Mouse (Mus musculus) gastrocnemius, adult 2 months (tissue): ENCODE data around the gene Bicdl1. TPM values are rescaled to one million over a fixed set of nuclear protein-coding genes. Genes with fewer than 3 reads are reported as not detected.
A peak's percentile ranks its signal among the peaks of the same experiment; 100 is the strongest.

Experiments
- DNase-seq: peaks from one replicate; pipeline ENCODE4 v3.0.0; 2022
- H3K27ac ChIP-seq: fragments of 200-600 bp; 2 replicates; pipeline ENCODE4 v1.8.1; 2022; ENCODE audit warnings: mild to moderate bottlenecking
- H3K4me3 ChIP-seq: fragments of 200-600 bp; 2 replicates; pipeline ENCODE4 v1.8.1; 2022; ENCODE audit warnings: mild to moderate bottlenecking, moderate library complexity
- CTCF ChIP-seq: fragments of 200-600 bp; IDR thresholded peaks from 2 replicates; pipeline ENCODE4 v1.8.1; 2022; ENCODE audit warnings: antibody characterized with exemption, mild to moderate bottlenecking, moderate library complexity
- intact Hi-C: fragments of 180-260 bp; cut with DNase I; formaldehyde crosslinking; loops from one replicate; pipeline ENCODE4 v1.15.1; 2025
- microRNA-seq: library from miRNA; unstranded; fragments of <30 nt; microRNA quantifications from one replicate; pipeline ENCODE4 v1.2.0, GENCODE M21; 2021
- total RNA-seq, 2 experiments: library from RNA; stranded (reverse); gene quantifications; 2 replicates each; pipeline ENCODE4 v1.2.3; 2021

Gene Bicdl1
- total RNA-seq, 2 experiments from 2014 or later, result 2.3 to 2.4 TPM

DNA sequence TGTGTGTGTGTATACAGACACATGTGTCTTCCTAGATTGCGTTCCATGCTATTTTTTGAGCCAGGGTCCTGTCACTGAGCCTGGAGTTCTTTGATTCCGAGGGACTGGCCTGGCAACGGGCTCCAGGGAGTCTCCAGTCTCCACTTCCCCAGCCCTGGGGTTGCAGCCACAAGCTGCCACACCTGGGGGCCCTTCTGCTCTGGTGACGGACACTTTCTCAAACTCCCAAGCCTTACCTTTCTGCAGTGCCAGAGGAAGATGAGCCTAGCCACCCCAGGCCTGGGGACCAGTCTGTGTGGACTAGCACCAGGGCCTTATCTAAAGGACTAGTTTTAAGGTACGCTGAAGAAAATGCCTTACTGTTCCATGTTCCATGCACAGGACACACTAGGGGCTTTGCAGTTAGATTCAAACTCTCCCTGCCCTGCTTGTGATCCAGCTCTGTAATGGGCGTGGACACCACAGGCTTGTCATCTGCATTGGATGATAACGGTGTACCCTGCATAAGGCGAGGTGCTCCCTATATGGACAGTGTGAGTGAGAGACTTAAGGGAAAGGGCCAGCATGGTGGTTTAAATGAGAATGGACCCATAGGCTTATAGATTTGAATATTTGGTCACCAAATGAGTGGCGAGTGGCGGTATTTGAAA is 105.1 kb downstream of the Bicdl1 start:
- TF ChIP-seq CTCF, result no peak
- no peak overlapping the region for H3K4me3 ChIP-seq
- intact Hi-C loops, result no loop called here
- no peak overlapping the region for H3K27ac ChIP-seq
- DNase-seq, result no peak

DNA sequence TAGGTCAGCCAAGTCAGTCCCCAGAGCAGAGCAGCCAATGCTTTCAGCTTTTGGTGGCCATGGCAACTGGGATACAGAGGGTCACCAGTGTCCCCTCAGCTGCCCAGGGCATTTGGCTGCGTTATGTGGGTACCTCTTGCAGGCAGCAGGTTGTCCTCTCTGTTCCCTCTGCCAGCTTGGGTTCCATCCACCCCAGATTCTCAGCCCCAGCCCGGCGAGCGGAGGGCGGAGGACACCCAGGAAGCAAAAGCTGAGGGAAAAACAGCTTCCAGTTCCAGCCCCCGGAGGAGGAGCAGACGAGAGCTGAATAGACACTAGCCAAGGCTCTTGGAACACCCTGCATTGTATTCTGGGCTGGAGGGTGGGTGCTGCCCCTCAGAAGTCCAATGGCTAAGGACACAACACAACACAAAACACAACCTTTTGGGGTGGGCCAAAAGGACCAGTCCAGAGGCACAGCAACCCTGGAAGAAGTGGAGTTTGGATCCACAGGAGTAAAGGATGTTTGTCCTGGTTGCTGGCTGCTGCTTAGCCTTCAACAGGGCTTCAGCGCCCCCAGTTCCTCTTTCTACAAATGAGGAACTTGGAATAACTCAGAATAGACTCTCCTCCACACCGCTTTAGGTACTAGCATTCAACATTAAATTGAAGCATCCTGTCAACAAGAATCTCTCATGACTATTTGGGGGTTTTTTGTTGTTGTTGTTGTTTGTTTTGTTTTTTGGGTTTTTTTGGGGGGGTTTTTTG is 107.6 kb downstream of the Bicdl1 start:
- Histone ChIP-seq H3K27ac (peak overlapping the region; percentile 51), H3K4me3 (peak overlapping the region; percentile 46)
- DNase-seq, result peak; percentile 48
- intact Hi-C loops, result no loop called here
- TF ChIP-seq CTCF, result no peak

DNA sequence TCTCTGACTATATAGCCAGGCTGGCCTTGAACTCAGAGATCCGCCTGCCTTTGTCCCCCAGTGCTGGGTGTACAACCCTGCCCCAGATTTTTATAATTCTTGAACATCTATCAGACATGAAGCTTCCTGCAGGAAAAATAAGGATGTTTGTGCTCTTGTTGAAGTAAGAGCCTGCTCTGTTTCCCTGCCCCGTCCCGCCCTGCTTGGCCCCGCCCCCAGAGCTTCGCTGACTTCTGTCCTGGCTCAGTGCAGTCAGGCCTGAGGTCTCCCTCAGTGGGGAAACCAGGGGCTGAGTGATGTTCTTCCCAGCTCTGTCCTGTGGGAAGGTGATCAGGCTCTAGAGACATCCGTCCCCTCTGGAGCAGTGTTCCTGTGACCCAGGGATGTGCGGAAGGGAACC is 108.7 kb downstream of the Bicdl1 start:
- DNase-seq, result no peak
- Histone ChIP-seq H3K27ac (no peak overlapping the region), H3K4me3 (no peak overlapping the region)
- no peak for TF ChIP-seq CTCF
- intact Hi-C loops, result no loop called here

DNA sequence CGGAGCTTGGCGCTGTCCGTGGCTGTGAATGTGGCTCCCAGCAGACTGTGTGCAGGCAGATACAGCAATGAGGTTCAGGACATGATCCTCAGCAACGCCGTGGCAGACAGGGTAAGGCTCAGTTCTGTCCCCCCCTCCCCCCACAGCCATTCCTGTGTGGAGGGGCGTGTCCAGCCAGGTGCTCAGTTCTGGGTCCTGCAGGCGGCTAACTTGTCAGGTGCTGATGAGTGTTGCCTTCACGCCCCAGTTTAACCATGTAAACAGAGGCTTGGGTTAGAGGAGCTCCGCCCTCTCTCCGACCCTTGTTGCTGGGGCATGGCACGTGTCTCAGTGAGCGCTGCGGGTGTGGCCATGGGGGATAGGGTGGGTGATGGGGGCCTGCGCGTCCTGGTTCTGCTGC is 111.7 kb downstream of the Bicdl1 start:
- no peak for TF ChIP-seq CTCF
- no peak overlapping the region for H3K4me3 ChIP-seq
- intact Hi-C loops, result no loop called here
- peak; percentile 10 for DNase-seq
- no peak overlapping the region for H3K27ac ChIP-seq

DNA sequence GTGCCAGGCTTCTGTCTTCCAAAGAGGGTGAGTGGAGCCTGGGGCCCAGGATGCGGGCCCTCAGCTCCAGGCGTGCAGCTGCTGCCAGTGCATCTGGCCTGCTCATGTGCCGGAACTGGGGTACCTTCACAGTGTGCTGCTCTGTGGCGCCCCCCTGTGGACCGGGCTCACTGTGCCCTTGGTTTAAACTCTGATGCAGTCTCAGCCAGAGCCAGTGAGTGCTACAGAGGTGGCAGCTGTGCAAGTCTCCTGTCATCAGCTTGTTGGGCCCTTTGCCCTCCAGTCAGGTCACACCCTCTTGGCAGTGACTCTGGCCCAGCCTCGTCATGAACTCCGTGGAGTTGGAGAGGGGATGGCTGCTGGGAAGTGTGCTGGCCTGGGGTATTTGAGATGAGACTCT is 116.5 kb downstream of the Bicdl1 start:
- Histone ChIP-seq H3K27ac (no peak overlapping the region), H3K4me3 (no peak overlapping the region)
- DNase-seq, result peak; percentile 78
- intact Hi-C loops, result loop anchor here (5.0 kb wide), 1 partner anchor 43 kb away; no protein-coding TSS in a partner anchor
- TF ChIP-seq CTCF, result peak; percentile 64

DNA sequence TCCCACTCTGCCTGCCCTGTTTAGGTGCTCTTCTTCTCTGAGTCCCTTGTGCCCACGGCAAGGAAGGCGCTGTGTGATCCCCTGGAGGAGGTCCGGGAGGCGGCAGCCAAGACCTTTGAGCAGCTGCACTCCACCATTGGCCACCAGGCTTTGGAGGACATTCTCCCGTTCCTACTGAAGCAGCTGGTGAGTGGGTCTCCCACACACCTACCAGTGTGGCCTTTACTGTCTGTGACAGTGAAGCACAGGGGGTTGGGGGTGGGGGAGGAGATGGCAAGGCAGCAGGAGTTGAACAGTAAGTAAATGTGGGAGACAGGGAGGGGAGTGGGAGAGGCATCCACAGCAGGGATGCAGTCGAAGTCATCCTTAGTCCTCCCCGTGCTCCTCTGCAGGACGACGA is 118.1 kb downstream of the Bicdl1 start:
- Histone ChIP-seq H3K4me3 (no peak overlapping the region), H3K27ac (no peak overlapping the region)
- no peak for TF ChIP-seq CTCF
- intact Hi-C loops, result loop anchor here (5.0 kb wide), 1 partner anchor 41 kb away; no protein-coding TSS in a partner anchor
- peak; percentile 14 for DNase-seq

DNA sequence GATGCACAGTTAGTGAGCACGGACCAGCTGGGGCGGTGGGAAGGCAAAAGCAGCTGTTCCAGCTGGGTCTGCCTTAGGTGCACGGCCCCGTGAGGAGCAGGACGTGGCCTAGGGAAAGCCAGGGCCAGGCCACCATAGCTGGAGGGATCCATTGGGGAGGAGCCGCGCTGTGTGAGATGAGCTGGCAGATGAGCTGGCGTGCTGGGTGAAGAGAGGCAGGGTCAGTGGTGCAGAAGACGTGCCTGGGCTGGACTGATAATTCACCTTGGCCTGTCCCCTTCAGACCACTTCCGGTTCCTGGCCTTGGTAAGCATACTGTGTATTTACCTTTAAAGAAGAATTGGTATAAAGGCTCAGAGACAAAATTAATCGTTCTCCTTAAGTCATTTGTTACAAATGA is 119.9 kb downstream of the Bicdl1 start:
- intact Hi-C loops, result loop anchor here (5.0 kb wide), 1 partner anchor 39 kb away; no protein-coding TSS in a partner anchor

DNA sequence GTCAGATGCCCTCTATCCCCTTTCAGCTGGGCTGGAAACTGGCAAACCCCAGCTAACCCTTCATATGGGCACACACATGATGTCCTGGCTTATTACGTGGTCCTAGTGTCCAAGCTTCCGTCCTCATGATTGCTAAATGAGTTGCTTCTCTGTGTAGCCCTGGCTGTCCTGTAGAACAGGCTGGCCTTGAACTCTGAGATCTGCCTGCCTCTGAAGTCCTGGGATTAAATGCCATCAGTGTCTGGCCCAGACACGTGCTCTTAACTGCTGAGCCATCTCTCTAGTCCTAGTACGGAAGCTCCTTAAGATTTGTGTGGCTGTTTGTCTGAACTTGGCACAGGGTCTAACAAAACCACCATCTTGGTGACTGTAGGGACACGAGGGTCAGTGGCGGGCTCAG is 127.9 kb downstream of the Bicdl1 start:
- no peak for TF ChIP-seq CTCF
- intact Hi-C loops, result no loop called here
- no peak overlapping the region for H3K4me3 ChIP-seq

More for the DNA sequence above, 119.9 kb downstream of the Bicdl1 start:
- Histone ChIP-seq H3K4me3 (no peak overlapping the region), H3K27ac (no peak overlapping the region)
- peak; percentile 17 for DNase-seq
- no peak for TF ChIP-seq CTCF

More for the DNA sequence above, 127.9 kb downstream of the Bicdl1 start:
- no peak overlapping the region for H3K27ac ChIP-seq
- DNase-seq, result no peak

Small RNAs within 50 kb of the gene (microRNA-seq; reads per million reads assigned to microRNA genes)
- not detected for gene Mir7030

Other genes starting within 250 kb of the Bicdl1 start
- 10 to 100 TPM; 10.9 to 17.3 TPM for gene Sirt4, start 246.9 kb downstream of the Bicdl1 start, total RNA-seq
- gene Pxn, start 224.9 kb downstream of the Bicdl1 start, total RNA-seq, result 10 to 100 TPM; 79.2 to 95.2 TPM
- gene Rplp0, start 172.2 kb downstream of the Bicdl1 start, total RNA-seq, result 100 to 1,000 TPM; 567 to 689 TPM
- 10 to 100 TPM; 31.3 to 31.9 TPM for gene Gcn1l1, start 166.4 kb downstream of the Bicdl1 start, total RNA-seq
- gene Rab35, start 99.7 kb downstream of the Bicdl1 start, total RNA-seq, result 10 to 100 TPM; 38.5 to 39.6 TPM
- under 1 TPM; 0.61 to 0.95 TPM for gene Cit, start 113.7 kb upstream of the Bicdl1 start, total RNA-seq